ENCODE assay signal across 8 mouse cellular contexts in genomic region chr2:30205255-30205628, GRCm38 (mm10). TPM values are rescaled to one million over a fixed set of nuclear protein-coding genes. Genes with fewer than 3 reads are reported as not detected.
A peak's percentile ranks its signal among the peaks of the same experiment; 100 is the strongest.
DNase-seq lines count a peak whose midpoint lies in the region; ATAC-seq and TF ChIP-seq lines count a peak whose summit lies in the region.

No protein-coding gene starts in this region.

- TF ChIP-seq EP300 in ES-Bruce4 (IDR thresholded peaks at IDR 0.05; ENCODE audit: insufficient read depth, low read depth, low read length): no peak

- no peak for DNase-seq in heart, adult 8-10 months (ENCODE audit: low spot score)
- peak; percentile 58 for DNase-seq in kidney, postnatal 0 days (ENCODE audit: low spot score)
- no peak for DNase-seq in Muller cell, postnatal 12 days (ENCODE audit: inconsistent ontology term)
- DNase-seq in spleen, postnatal 4 days (ENCODE audit: low spot score in 2 of 2): no peak

- no peak for TF ChIP-seq CTCF in ES-Bruce4 (IDR thresholded peaks at IDR 0.05; ENCODE audit: low read depth, low read length)
- TF ChIP-seq CTCF in kidney, postnatal 0 days (IDR thresholded peaks at IDR 0.05; ENCODE audit: low read depth): no peak

- TF ChIP-seq POLR2A in ES-Bruce4 (IDR thresholded peaks at IDR 0.05; ENCODE audit: insufficient read depth, low read length): no peak

- ATAC-seq in heart, embryonic 12.5 days (ENCODE audit: insufficient number of reproducible peaks, low FRiP score): peak; percentile 64
- ATAC-seq in erythroblast, adult 5-6 weeks (replicated peaks; ENCODE audit: low FRiP score, poor library complexity, severe bottlenecking): peak; percentile 42; the same call in 1 of the 2 replicates
- no peak for ATAC-seq in kidney, postnatal 0 days (replicated peaks; ENCODE audit: low FRiP score, low read depth)

- 2% methylated on average over 13 of the region's 13 CpGs for WGBS in heart, embryonic 12.5 days
- WGBS in kidney, postnatal 0 days: under 1% methylated on average over 13 of the region's 13 CpGs
- 2% methylated on average over 13 of the region's 13 CpGs for WGBS in macrophage (ENCODE audit: missing documents)

- no peaks in the 10 kb centered on the region for H3K36me3 ChIP-seq in heart, embryonic 12.5 days
- H3K36me3 ChIP-seq in ES-Bruce4 (ENCODE audit: control insufficient read depth, insufficient read depth, low read length, poor library complexity, severe bottlenecking): no peaks in the 10 kb centered on the region
- no peaks in the 10 kb centered on the region for H3K36me3 ChIP-seq in kidney, postnatal 0 days (ENCODE audit: insufficient read depth, low read length)
- no peaks in the 10 kb centered on the region for H3K36me3 ChIP-seq in macrophage (ENCODE audit: inconsistent target)

- H3K79me2 ChIP-seq in macrophage (ENCODE audit: inconsistent target): no peaks in the 10 kb centered on the region

- peak overlapping the region; percentile 88 for H3K4me2 ChIP-seq in heart, embryonic 12.5 days
- H3K4me2 ChIP-seq in kidney, postnatal 0 days (ENCODE audit: low read length): peak overlapping the region; percentile 93

- H3K4me3 ChIP-seq in heart, embryonic 12.5 days: peak overlapping the region; percentile 80
- peak overlapping the region; percentile 85 for H3K4me3 ChIP-seq in ES-Bruce4 (ENCODE audit: low read depth, low read length)
- peak overlapping the region; percentile 74 for H3K4me3 ChIP-seq in kidney, postnatal 0 days (replicated peaks; ENCODE audit: low read depth, low read length)
- peak overlapping the region; percentile 50 for H3K4me3 ChIP-seq in macrophage (ENCODE audit: inconsistent target)

- peak overlapping the region; percentile 83 for H3K9ac ChIP-seq in heart, embryonic 12.5 days
- peak overlapping the region; percentile 32 for H3K9ac ChIP-seq in ES-Bruce4 (ENCODE audit: low read depth, poor library complexity, severe bottlenecking)
- peak overlapping the region; percentile 71 for H3K9ac ChIP-seq in kidney, postnatal 0 days (ENCODE audit: low read depth, low read length)

- H3K4me1 ChIP-seq in heart, embryonic 12.5 days (replicated peaks): peaks cover 22% of the 10 kb centered on the region
- H3K4me1 ChIP-seq in ES-Bruce4 (ENCODE audit: control insufficient read depth, insufficient read depth, low read length): peaks cover 2% of the 10 kb centered on the region
- H3K4me1 ChIP-seq in kidney, postnatal 0 days (replicated peaks; ENCODE audit: insufficient read depth, low read length): peaks cover 13% of the 10 kb centered on the region; the same call in 1 of the 2 replicates

- H3K27ac ChIP-seq in heart, embryonic 12.5 days (ENCODE audit: poor library complexity, severe bottlenecking): peak overlapping the region; percentile 79
- H3K27ac ChIP-seq in ES-Bruce4 (ENCODE audit: insufficient read depth, low read length) (no peak overlapping the region), macrophage (no peak overlapping the region)
- peak overlapping the region; percentile 69 for H3K27ac ChIP-seq in kidney, postnatal 0 days

- H3K9me3 ChIP-seq in heart, embryonic 12.5 days (replicated peaks): no peaks in the 10 kb centered on the region
- H3K9me3 ChIP-seq in ES-Bruce4 (replicated peaks; ENCODE audit: control insufficient read depth, insufficient read depth, low read length, poor library complexity, severe bottlenecking): no peaks in the 10 kb centered on the region
- no peaks in the 10 kb centered on the region for H3K9me3 ChIP-seq in kidney, postnatal 0 days (replicated peaks; ENCODE audit: low read length)

- H3K27me3 ChIP-seq in heart, embryonic 12.5 days (replicated peaks): no peaks in the 10 kb centered on the region
- no peaks in the 10 kb centered on the region for H3K27me3 ChIP-seq in ES-Bruce4 (ENCODE audit: control insufficient read depth, insufficient read depth, low read length, poor library complexity, severe bottlenecking)
- no peaks in the 10 kb centered on the region for H3K27me3 ChIP-seq in kidney, postnatal 0 days (ENCODE audit: insufficient read depth, low read length)

RNA-seq across cellular contexts. Expression of gene Kyat1, which starts 0.4 kb away (rescaled TPM):
- 14.0 and 14.9 TPM in 2 replicates for polyA plus RNA-seq in heart, embryonic 12.5 days (2016; fragmentation: Nextera tagmentation; extraction: Ambion mirVana)
- 10 to 100 TPM; 32.6 to 36.9 (median 34.7) TPM for total RNA-seq in heart, adult 8-10 months (2022)
- 9.6 and 12.3 TPM in 2 replicates for polyA plus RNA-seq in ES-Bruce4 (2011; ENCODE audit: insufficient read depth, insufficient read length, low read depth, missing spikeins)
- 0.42 and 2.9 TPM in 2 replicates for total RNA-seq in erythroblast, adult 5-6 weeks (2015; ENCODE audit: low replicate concordance)
- total RNA-seq in erythroblast, adult 5-6 weeks (2017; ENCODE audit: low replicate concordance): 0.84 and 1.8 TPM in 2 replicates
- polyA plus RNA-seq in kidney, postnatal 0 days (2015; fragmentation: Nextera tagmentation; extraction: Ambion mirVana): 22.7 and 22.9 TPM in 2 replicates
- total RNA-seq in macrophage (2018; cell fraction: chromatin; rRNA removed): 10 to 100 TPM in 6 of 26 experiments, 1 to 10 TPM in 19, under 1 TPM in 1; 0.95 to 13.2 (median 6.1) TPM
- 1 to 10 TPM; 1.0 to 3.9 (median 2.2) TPM for total RNA-seq in macrophage (2018; cell fraction: cytosol; rRNA removed)
- total RNA-seq in macrophage (2018; cell fraction: nucleus; rRNA removed): 10 to 100 TPM in 3 of 26 experiments, 1 to 10 TPM in 22, under 1 TPM in 1; 0.59 to 13.7 (median 2.9) TPM
- 1.5 to 4.5 TPM (median 3.0 TPM) in 3 replicates for polyA plus RNA-seq in macrophage (2018)

RNA-seq across cellular contexts. Expression of gene Spout1, which starts 27.0 kb away (rescaled TPM):
- polyA plus RNA-seq in heart, embryonic 12.5 days (2016; fragmentation: Nextera tagmentation; extraction: Ambion mirVana): 34.8 and 35.5 TPM in 2 replicates
- 1 to 10 TPM; 5.3 to 6.3 (median 6.0) TPM for total RNA-seq in heart, adult 8-10 months (2022)
- polyA plus RNA-seq in ES-Bruce4 (2011; ENCODE audit: insufficient read depth, insufficient read length, low read depth, missing spikeins) (45.9 and 50.5 TPM in 2 replicates), macrophage (2018) (15.1 to 33.4 TPM (median 17.6 TPM) in 3 replicates)
- 0.58 and 6.7 TPM in 2 replicates for total RNA-seq in erythroblast, adult 5-6 weeks (2015; ENCODE audit: low replicate concordance)
- 5.2 and 8.7 TPM in 2 replicates for total RNA-seq in erythroblast, adult 5-6 weeks (2017; ENCODE audit: low replicate concordance)
- 41.8 and 44.7 TPM in 2 replicates for polyA plus RNA-seq in kidney, postnatal 0 days (2015; fragmentation: Nextera tagmentation; extraction: Ambion mirVana)
- total RNA-seq in macrophage (2018; cell fraction: chromatin; rRNA removed): 10 to 100 TPM in 19 of 26 experiments, 1 to 10 TPM in 7; 4.9 to 43.0 (median 22.3) TPM
- 10 to 100 TPM; 11.3 to 31.1 (median 20.5) TPM for total RNA-seq in macrophage (2018; cell fraction: cytosol; rRNA removed)
- 10 to 100 TPM in 16 of 26 experiments, 1 to 10 TPM in 10; 4.4 to 32.8 (median 13.7) TPM for total RNA-seq in macrophage (2018; cell fraction: nucleus; rRNA removed)

RNA-seq across cellular contexts. Expression of gene Lrrc8a, which starts 32.3 kb away (rescaled TPM):
- 35.4 and 37.7 TPM in 2 replicates for polyA plus RNA-seq in heart, embryonic 12.5 days (2016; fragmentation: Nextera tagmentation; extraction: Ambion mirVana)
- 10 to 100 TPM; 50.2 to 66.4 (median 61.0) TPM for total RNA-seq in heart, adult 8-10 months (2022)
- polyA plus RNA-seq in ES-Bruce4 (2011; ENCODE audit: insufficient read depth, insufficient read length, low read depth, missing spikeins): 19.2 and 22.0 TPM in 2 replicates
- total RNA-seq in erythroblast, adult 5-6 weeks (2015; ENCODE audit: low replicate concordance): 7.9 TPM in 2 replicates
- 7.1 and 8.3 TPM in 2 replicates for total RNA-seq in erythroblast, adult 5-6 weeks (2017; ENCODE audit: low replicate concordance)
- 50.2 and 51.3 TPM in 2 replicates for polyA plus RNA-seq in kidney, postnatal 0 days (2015; fragmentation: Nextera tagmentation; extraction: Ambion mirVana)
- 10 to 100 TPM in 8 of 26 experiments, 1 to 10 TPM in 18; 2.4 to 21.7 (median 6.1) TPM for total RNA-seq in macrophage (2018; cell fraction: chromatin; rRNA removed)
- total RNA-seq in macrophage (2018; cell fraction: cytosol; rRNA removed): 10 to 100 TPM; 19.7 to 43.4 (median 25.6) TPM
- 10 to 100 TPM; 14.3 to 32.4 (median 20.3) TPM for total RNA-seq in macrophage (2018; cell fraction: nucleus; rRNA removed)
- polyA plus RNA-seq in macrophage (2018): 11.0 to 16.9 TPM (median 11.0 TPM) in 3 replicates

RNA-seq across cellular contexts. Expression of gene Endog, which starts 33.9 kb away (rescaled TPM):
- polyA plus RNA-seq in heart, embryonic 12.5 days (2016; fragmentation: Nextera tagmentation; extraction: Ambion mirVana): 37.0 and 39.7 TPM in 2 replicates
- 100 to 1,000 TPM in 1 of 4 experiments, 10 to 100 TPM in 3; 93.9 to 101 (median 96.8) TPM for total RNA-seq in heart, adult 8-10 months (2022)
- polyA plus RNA-seq in ES-Bruce4 (2011; ENCODE audit: insufficient read depth, insufficient read length, low read depth, missing spikeins) (6.5 and 8.0 TPM in 2 replicates), macrophage (2018) (1.2 to 5.8 TPM (median 3.8 TPM) in 3 replicates)
- total RNA-seq in erythroblast, adult 5-6 weeks (2015; ENCODE audit: low replicate concordance): 2.7 TPM in 1 of 2 replicates, not detected in the other
- total RNA-seq in erythroblast, adult 5-6 weeks (2017; ENCODE audit: low replicate concordance): 2.2 and 3.0 TPM in 2 replicates
- 53.5 and 58.2 TPM in 2 replicates for polyA plus RNA-seq in kidney, postnatal 0 days (2015; fragmentation: Nextera tagmentation; extraction: Ambion mirVana)
- total RNA-seq in macrophage (2018; cell fraction: chromatin; rRNA removed): 1 to 10 TPM in 12 of 26 experiments, under 1 TPM in 4, not detected in 10; 0.71 to 4.0 (median 1.4) TPM
- total RNA-seq in macrophage (2018; cell fraction: cytosol; rRNA removed): 1 to 10 TPM; 3.0 to 7.5 (median 5.0) TPM
- 1 to 10 TPM in 17 of 26 experiments, under 1 TPM in 7, not detected in 2; 0.60 to 5.1 (median 1.8) TPM for total RNA-seq in macrophage (2018; cell fraction: nucleus; rRNA removed)

RNA-seq across cellular contexts. Expression of gene Gm28035, which starts 35.1 kb away (rescaled TPM):
- polyA plus RNA-seq in heart, embryonic 12.5 days (2016; fragmentation: Nextera tagmentation; extraction: Ambion mirVana): 0.33 and 0.40 TPM in 2 replicates
- 1 to 10 TPM; 1.8 to 6.1 (median 3.6) TPM for total RNA-seq in heart, adult 8-10 months (2022)
- polyA plus RNA-seq in ES-Bruce4 (2011; ENCODE audit: insufficient read depth, insufficient read length, low read depth, missing spikeins) (1.5 TPM in 1 of 2 replicates, not detected in the other), macrophage (2018) (0.17 to 0.26 TPM (median 0.21 TPM) in 3 replicates)
- total RNA-seq in erythroblast, adult 5-6 weeks (2015; ENCODE audit: low replicate concordance): not detected in 2 replicates
- not detected in 2 replicates for total RNA-seq in erythroblast, adult 5-6 weeks (2017; ENCODE audit: low replicate concordance)
- polyA plus RNA-seq in kidney, postnatal 0 days (2015; fragmentation: Nextera tagmentation; extraction: Ambion mirVana): 0.20 and 0.29 TPM in 2 replicates
- 10 to 100 TPM in 19 of 26 experiments, 1 to 10 TPM in 7; 5.5 to 19.9 (median 13.9) TPM for total RNA-seq in macrophage (2018; cell fraction: chromatin; rRNA removed)
- 1 to 10 TPM in 3 of 26 experiments, under 1 TPM in 19, not detected in 4; 0.04 to 1.2 (median 0.14) TPM for total RNA-seq in macrophage (2018; cell fraction: cytosol; rRNA removed)
- 10 to 100 TPM in 3 of 26 experiments, 1 to 10 TPM in 23; 1.9 to 12.2 (median 5.4) TPM for total RNA-seq in macrophage (2018; cell fraction: nucleus; rRNA removed)

Comparison
In these comparisons a context has a peak if more than half of its experiments do, and no peak if none do; other contexts are left out.
1. H3K27ac ChIP-seq: peak in heart, embryonic 12.5 days (single experiment) and kidney, postnatal 0 days (single experiment); none in ES-Bruce4 (single experiment) and macrophage (single experiment).
2. H3K9ac ChIP-seq: peak in every context shown above with its lines; median percentile 83 in heart, embryonic 12.5 days; 71 in kidney, postnatal 0 days; 32 in ES-Bruce4.
3. Peak in every context shown above with its lines, with median percentiles within 50 percentile points of each other: H3K4me3 ChIP-seq.